Mouse (Mus musculus) gastrocnemius, adult 8-10 months (tissue): ENCODE results near the gene Zan. TPM values are rescaled to one million over a fixed set of nuclear protein-coding genes. Genes with fewer than 3 reads are reported as not detected.
"Not testable (repeated sequence)": the region's sequence is repeated elsewhere in the genome, so short reads cannot be mapped to it uniquely, and the experiment has no call there.

Experiments used
- DNase-seq, 2 experiments: peaks; one replicate each; pipeline ENCODE4 v3.0.0; 2022; ENCODE audit warnings: low spot score in 2 of 2
- total RNA-seq, 4 experiments: library from RNA; stranded (reverse); gene quantifications; 2 replicates each; pipeline ENCODE4 v1.2.4; 2022

Zan gene
- total RNA-seq, 4 experiments from 2014 or later, result 0.02 to 0.54 TPM; not detected in 2

DNA sequence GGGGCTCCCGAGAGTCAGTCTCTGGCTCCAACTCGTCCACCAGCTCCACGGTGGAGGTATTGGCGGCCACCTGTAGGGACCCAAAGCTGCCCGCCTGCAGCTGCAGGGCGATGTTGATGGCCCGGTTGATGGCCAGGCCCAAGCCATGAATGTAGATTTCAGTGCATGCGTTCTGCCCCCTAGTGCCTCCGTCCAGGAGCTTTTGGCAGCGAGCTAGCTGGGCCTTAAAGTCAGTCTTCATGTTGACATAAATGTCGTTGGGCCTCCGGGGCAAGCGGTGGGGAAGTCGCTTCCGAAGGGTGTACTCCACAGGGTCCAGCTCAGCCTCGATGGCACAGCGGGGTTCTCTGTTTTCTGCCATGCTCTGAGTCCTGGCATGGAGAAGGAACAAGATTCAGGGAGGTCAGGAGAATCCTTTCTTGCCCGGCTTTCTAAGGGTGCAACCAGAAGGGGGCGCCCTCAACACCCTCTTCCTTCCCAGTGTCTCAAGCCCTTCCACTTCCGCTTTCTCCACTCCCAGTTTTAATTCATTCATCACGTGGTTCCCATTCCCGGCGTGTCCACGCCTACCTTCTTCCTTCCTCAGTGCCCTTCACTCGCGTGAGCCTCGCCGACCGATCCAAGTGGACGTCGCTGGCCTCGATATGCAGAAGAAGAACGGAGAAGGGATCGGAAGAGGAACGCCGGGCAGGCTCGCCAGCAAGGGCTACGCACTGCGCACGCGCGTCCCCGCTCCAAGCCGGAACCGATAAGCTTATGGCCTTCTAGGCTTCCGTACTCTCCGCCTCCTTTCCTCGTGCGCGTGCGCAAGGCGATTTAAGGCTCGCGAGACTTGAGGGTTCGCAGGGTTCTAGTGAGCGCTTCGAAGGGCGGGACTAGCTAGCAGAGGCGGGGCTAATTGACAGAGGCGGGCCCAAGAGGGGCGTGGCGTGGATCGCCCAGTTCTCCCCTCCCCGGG is 25.1 kb upstream of the Zan start, which contains the start of gene Pop7:
Gene Pop7, minus strand, starts transcription at position 810 of the 958 bp plus-strand sequence.
- peak; percentile 100 for DNase-seq

DNA sequence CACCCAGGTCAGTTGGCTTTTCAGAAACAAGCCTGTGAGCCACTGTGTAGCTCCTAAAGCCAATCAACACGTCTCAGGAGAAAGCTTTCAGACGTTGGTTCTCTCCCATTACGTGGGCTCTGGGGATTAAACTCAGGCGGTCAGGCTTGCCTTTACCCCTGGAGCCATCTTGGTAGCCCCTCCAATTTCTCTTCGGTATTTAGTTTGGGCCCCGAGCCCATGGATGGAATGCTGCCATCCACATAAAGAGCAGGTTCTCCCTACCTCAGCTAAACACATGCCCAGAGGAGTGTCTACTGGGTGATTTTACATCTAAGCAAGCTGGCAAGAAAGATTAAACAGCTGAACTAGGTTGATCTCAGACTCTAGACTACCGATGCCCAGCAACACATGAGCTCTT is 23.3 kb upstream of the Zan start:
- DNase-seq, result no peak

DNA sequence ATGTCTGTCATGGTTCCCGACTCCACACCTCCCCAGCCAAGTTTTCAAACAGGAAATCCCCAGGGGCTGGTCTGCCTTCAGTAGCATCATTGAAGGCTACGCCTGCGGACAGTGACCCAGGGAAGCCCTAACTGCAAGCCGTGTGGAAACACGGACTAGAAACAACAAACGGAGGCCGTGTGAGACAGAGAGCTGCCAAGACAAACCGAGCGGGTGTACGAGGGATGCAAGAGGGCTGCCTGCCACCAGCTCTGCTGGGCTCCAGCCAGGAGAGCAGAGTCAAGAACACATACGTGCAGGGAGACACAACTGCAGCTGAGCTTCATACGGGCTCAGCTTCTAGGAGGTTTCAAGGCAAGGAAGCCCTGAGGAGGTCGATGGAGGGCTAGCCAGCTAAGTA is 17.0 kb upstream of the Zan start:
- DNase-seq, result no peak

DNA sequence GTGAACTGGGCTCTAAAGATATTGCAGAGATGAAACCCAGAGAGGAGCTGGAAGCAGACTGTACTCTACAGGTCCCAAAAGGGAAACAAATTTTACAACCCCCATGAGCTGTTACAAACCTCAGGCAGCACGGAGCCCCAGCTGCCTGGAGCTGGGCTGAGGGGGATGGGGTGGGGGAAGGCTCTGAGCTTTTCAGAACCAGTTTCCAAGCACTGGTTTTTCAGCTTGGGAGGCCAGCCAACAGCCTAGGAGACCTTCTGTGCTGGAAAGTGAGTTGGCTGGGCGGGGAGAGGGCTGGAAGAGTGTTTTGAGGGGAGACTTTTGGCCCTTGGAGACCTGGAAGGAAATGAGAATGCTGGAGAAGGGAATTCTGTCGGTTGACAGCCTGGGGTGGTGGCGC is 14.7 kb upstream of the Zan start:
- DNase-seq, result peak in 1 of 2 experiments; percentile 62

DNA sequence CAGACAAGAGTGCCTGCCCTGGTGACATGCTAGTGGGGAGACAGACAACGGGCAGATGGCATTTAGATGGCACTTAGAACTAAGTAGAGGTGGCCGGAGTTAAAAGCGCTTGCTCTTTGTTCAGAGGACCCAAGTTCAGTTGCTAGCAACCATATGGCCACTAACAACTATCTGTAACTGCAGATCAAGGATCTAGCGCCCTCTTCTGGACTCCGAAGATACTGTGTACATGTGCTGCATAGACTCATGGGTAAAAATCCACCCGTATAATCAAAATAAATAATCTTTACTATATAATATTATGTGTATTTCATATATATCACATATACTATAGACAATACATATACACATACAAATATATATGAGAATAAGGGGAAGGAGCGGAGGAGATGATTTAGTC is 10.8 kb upstream of the Zan start:
- no peak for DNase-seq

DNA sequence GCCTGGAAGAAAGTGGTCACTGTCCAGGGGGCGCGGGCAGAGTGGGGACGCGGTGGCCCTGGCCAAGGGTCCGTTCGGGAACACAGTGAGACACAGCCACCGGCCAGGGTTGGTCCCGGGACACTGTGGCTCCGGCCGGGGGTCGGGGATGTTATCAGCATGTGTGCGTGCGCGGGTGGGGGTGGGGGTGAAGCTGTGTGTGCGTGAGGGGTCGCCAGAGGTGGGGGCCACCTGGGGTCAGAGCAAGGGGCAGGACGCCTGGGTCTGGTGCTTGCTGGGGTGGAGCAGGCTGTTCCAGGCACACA is 8.9 kb upstream of the Zan start:
- no peak for DNase-seq

DNA sequence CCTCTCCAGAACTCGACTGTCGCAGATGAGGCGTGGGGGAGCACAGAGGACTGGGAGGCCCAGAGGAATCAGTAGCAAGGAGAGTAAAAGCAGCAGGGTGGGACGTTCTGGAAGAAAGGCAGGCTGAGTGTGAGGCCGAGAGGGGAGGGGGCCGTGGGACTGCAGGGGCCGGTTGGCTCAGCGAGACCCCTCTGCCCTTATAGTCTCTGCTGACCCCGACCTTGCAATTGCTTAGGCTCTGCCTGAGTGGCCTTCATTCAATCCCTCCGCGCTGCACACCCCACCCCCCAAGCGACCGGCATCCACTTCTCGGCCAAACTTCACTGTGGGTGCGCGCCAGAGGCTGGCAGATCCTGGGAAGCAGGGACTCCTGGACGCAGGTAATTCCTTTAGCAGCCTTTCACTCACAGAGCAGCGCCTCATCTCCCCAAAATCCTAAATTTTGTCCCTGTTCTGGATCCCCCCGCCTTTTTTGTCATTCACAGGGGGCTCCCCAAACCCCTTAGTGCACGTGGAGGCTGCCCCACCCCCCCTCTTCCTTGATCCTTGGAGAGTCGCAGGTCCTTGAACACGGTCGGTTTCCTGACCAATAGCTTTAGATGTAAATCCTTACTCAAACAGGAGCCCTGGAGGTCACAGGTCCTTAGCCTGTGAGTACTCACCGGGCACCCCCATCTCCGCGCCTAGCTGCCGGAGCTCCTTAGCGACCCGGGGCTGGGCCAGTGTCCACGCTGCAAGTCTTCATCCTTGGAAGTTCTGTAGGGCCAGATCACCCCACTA is 8.4 kb upstream of the Zan start:
- no peak for DNase-seq

DNA sequence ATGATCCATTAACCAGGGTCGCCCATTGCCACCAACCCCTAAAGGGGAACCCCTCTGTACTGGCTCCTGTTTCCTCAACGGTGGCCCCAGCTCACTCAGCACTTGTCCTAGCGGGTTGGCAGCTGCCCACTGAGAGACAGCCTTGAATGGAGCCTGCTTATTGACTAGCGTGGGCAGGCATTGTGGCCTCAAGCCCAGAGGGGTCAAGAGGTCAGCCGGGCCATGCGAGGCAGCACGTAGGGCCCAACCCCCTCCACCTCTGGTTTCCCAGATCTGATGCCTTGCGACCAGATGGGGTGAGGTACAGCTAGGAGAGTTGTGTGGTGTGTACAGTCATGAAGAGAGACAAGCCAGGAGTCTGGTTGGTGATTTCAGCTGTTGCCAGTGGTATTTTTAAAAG is 5.0 kb upstream of the Zan start:
- no peak for DNase-seq

DNA sequence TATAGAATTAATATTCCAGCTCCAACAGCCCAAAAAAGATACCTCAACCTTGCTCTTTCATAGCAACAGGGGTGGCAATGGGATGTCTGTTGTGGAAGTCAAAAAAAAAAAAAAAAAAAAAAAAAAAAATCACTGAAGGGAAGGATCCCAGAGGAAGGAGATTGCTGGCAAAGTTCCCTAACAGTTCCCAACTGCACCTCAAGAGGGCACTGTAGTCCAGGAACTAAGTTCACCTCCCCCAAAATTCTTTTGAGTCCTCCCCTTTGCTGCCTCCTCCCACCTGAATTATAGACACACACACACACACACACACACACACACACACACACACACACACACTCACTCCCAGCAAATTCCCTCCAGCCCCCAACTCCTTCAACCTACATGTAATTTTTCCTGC is 4.3 kb upstream of the Zan start:
- DNase-seq, result peak; percentile 71 to 74

DNA sequence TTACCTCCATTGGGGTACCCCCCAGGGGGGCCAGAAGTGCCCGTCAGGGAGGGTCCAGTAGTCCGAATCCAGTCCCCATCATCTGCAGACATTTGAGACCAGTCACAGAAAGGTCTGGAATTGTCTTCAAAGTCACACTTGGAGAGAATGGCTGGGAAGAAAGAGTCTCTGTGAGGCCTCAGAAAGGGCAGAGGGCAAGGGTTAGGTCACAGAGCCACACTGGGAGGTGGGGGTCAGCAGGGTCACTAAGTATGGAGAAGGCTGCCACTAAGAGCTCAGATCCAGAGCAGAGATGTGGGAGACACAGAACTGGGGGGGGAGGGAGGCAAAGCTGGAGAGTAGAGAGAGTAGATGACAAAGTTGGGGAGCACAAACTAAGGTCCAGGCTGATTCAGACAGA is 2.5 kb downstream of the Zan start:
- no peak for DNase-seq

DNA sequence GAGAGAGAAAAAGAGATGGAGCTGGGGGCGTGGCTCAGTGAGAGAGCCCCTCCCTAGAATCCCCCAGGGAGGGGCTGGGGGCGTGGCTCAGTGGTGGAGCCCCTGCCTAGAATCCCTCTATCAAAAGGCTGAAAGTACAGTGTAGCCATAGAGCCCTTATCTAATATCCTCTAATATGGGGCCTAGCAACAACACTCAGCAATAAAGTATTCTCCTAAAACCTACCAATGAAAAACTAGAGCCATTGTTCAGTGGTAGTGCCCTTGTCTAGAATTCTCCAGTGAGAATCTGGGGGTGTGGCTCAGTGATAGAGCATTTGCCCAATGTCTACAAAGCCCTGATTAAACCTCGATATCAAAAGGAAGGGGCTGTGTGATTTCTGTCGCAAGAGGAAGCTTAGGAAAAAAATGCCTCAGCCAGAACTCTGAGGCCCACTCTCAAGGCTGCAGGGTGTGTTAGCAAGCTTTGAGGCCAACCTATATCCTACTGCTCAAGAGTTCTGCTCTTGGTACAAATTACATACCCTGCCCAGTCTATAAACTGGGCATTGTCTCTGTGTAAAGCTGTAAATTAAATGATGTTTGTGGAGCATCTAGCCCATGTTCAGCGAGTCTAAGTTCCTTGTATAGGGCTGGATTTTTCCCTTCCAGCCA is 4.5 kb downstream of the Zan start:
- DNase-seq, result no peak

DNA sequence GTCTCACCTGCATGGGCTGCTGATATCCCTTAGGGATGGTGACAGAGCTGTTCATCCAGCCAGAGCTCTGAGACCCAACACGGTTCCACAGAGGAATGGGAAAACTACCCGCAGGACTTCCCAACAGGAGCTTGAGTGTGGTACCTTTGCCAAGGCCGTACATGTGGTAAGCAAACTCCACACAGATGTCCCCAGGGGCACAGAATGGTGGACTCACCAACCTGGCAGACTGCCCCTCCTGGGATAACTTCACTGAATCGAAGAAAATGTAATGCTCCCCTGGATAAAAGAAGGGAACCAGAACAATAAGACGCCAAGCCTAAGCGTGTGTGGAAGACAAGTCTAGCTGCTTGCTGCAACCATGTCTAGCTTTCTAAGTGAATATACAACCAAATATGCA is 9.9 kb downstream of the Zan start:
- DNase-seq, result no peak

DNA sequence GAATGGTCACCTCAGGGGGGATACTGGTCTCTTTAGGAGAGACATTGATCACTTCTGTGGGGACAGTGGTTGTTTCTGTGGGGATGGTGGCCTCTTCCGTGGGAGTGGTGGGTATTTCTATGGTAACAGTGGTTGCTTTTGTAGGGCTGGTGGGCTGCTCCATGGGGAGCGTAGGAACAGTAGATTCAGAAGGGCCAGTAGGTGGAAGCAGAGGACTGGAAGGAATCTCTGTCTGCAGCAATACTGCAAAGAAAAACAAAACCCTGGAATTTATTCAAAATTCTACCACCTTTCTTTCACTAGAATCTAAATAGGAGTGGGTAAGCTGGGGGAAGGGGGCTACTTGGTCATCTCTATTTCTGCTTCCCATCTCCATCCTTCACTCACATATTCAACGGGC is 11.8 kb downstream of the Zan start:
- DNase-seq, result no peak

DNA sequence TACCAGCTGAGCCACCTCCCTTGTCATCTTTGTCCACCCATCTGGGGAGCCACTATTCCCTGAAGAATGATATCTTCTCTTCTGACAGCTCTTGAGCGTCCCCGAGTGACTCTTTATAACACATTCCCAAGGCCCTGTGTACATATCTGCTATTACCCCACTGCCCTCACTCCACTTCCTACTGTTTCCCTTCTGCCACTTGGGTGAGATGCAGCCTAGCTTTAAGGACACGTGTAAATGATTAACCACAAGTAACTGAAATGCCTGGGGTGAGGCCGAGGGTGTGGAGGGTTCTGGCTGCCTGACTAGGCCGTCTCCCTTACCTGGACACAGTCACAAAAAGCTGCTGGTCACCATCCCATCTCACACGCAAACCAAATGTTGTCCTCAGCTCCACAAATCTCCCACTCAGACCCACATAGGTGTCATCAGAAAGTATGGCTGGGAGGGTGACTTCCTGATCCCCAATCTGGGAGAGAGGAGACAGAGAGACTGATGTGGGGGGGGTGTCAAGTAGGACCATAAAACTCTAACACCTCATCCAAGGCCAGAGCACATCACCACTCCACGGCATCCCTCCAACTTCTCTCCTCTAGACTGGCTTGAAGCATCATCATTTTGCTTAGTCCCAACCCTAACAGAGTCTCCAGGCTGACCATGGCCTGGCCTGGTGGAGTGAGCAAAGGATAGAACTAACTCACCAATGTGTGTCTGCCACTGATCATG is 20.8 kb downstream of the Zan start:
- DNase-seq, result no peak

DNA sequence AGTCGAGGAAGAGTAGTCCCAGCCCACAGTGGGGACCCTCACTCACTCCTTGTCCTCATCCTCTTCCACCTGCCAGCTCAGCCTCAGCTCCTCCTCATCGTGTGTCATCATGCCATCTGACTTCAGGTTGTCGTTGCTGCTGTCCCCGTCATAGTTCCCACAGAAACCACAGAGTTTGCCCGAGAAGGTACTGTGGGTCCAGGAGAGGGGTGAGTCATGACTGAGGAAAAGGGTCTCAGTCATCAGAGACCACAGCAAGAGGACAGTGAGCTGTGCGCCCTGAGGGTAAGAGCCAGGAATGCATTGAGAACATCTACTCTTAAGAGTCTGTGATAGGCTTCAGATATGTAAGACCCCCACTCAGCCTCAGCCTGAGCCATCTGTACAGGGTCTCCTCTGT is 21.7 kb downstream of the Zan start:
- DNase-seq, result no peak

DNA sequence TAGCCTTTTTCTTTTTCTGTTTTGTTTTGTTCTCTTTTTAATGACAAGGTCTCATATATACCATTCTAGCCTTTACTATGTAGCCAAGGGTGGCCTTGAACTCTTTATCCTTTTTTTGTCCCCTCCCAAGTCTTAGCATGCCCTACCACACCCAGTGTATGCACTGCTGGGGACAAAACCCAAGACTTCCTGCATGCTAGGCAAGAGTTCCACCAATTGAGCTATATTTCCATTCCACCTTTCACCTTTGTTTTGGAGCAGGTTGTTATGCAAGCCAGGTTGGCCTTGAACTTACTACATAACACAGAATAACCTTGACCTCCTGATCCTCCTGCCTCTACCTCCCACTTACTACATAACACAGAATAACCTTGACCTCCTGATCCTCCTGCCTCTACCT is 31.3 kb downstream of the Zan start:
- no peak for DNase-seq

DNA sequence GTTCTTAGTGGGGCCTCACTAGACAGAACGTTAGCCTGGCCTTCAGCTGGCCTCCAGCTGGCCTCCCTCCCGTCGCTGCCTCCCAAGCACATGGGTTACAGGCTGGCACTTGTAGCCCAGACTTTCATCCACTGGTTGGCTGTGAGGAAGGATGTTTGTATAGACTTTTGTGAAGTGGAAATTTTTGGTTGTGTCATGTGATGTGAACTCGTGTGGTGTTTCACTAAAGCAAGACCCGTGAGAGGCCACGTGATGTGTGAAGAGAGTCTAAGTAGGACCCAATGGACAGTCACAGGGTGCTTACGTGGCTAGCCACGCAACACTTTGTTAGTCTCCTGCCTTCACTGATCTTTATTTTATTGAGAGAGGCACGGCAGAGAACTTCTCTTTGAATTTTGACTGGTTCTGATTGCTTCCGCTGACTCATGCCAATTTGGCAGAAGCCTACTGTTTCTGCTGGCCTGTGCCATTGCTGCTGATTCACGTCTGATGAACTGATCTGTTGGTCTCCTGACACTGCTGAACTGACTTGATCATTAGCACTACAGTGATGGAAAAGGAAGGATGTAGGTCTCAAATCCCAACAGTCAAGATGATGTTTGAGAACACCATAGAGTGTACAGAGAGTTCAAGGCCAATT is 36.5 kb downstream of the Zan start:
- no peak for DNase-seq

DNA sequence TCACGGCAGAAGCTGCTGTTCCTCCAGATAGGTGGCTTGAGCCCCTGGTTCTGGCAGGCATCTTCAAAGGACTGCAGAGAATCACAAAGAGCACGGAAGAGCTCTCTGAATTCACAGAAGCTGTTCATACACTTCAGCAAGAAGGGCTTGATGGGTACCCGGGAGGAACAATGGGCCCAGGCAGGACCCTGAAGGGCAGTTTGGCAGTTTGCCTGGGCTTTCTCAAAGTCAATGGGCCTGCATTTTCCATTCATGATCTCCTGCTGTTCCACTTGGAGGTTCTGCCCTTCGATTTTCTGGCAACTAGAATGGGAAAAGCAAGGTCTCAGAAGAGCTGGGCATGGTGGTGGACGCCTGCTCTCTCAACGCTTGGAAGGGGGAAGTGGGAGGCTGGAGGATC is 43.0 kb downstream of the Zan start:
- DNase-seq, result no peak

DNA sequence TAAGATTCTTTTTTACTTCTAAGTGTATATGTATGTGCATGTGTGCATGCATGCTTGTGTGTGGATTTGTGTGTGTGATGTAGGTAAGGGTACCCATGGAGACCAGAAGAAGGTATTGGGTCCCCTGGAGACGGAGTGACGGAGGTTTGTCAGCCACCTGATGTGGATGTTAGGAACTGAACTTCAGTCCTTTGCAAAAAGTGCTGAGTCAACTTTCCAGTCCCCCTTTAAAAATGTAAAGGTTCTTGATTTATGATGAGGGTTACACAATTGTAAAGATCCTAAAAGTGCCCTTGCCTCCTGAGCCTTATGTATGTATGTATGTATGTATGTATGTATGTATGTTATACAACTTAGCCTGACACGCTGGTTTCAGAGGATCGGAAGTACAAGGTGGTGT is 46.5 kb downstream of the Zan start:
- not testable (repeated sequence) for DNase-seq

DNA sequence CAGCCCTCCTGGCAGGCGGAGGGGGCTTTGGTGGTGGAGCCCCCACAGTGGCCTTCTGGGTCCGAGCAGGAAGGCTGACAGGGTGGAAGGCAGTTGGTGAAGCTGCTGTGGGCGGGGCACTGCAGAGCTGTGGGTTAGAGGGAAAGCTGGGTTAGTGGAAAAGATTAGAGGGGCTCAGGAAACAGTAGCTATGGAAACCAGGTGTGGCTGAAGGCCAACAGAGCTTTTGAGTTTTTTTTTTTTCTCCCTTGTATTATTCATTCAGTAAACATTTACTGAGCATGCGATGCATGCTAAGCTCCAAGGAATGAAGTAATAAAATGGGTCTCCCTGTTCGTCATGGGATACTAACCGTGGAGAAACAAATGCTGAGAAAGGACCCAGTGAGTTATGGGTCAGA is 51.2 kb downstream of the Zan start:
- DNase-seq, result no peak

DNA sequence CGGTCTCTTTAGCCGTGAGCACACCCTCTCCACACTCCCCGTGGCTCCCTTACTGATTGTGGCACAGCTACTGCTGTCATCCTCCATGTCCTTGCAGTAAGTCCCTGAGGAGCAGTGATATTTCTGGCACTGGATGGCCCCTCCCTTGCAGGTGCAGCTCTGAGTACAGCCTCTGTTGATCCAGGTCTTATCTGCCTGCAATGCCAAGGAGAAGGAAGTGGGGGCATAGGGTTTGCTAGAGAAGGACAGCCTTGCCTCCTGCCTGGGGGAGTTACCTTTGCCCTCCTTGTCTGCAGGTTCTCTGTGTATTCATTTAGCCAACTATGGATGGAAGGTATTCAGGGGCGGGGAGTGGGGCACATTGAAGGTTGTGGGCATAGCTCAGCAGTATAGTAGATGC is 57.0 kb downstream of the Zan start:
- DNase-seq, result no peak
